Mouse (Mus musculus) olfactory bulb, adult 2 months (tissue): ENCODE measurements around the gene Atp8b3.

ENCODE experiments used
- CTCF ChIP-seq: fragments of 200-500 bp; IDR thresholded peaks from 2 replicates; pipeline ENCODE4 v1.5.1; 2012; ENCODE audit warnings: low read depth, mild to moderate bottlenecking, low read length, moderate library complexity; ENCODE audit not compliant: insufficient read depth
- POLR2A ChIP-seq: fragments of 200-500 bp; IDR thresholded peaks from 2 replicates; pipeline ENCODE4 v1.6.1; 2012; ENCODE audit warnings: mild to moderate bottlenecking, low read depth, low read length, moderate library complexity; ENCODE audit not compliant: insufficient read depth

DNA sequence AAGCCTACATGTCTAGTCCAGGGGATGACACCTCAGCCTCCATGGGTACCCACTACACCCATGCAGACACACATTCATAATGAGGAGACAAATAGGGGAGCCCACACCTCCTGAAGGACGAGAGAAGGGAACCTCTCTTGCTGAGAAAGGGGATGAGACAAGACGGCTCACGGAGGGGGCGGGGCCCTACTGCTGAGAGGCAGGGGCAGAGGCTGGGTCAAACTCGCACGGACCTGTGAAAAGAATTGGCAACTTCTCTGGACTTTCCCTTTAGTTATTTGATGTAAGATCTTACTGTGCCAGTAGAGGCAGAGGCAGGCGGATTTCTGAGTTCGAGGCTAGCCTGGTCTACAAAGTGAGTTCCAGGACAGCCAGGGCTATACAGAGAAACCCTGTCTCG, 13.4 kb upstream of the Atp8b3 start:
- TF ChIP-seq POLR2A (no peak), CTCF (no peak)
